In genomic region chr8:126827681-126828383, GRCm38 (mm10) we compare ENCODE assay signal across 8 mouse cellular contexts.
A peak's percentile ranks its signal among the peaks of the same experiment; 100 is the strongest.
DNase-seq lines count a peak whose midpoint lies in the region; ATAC-seq and TF ChIP-seq lines count a peak whose summit lies in the region.
"Had no signal": no experiment of that assay in that cellular context is flagged by ENCODE, and none has a peak within 500 bp of the region (broad histone marks: within the 10 kb centered on the region; RNA-seq: fewer than 3 reads in every experiment).

No protein-coding gene starts in this region.

- ATAC-seq in CD4-positive, CD25-positive, alpha-beta regulatory T cell, adult 4 months = peak; percentile 37
- ATAC-seq in liver, embryonic 15.5 days (ENCODE audit: insufficient read depth) = no peak
- ATAC-seq in neural tube, embryonic 14.5 days (ENCODE audit: low read depth) = no peak

- H3K4me2 ChIP-seq in liver, embryonic 15.5 days = no peak overlapping the region
- H3K4me2 ChIP-seq in neural tube, embryonic 14.5 days (ENCODE audit: low read depth, low read length) = no peak overlapping the region

- no peak overlapping the region for H3K9ac ChIP-seq in liver, embryonic 15.5 days
- no peak overlapping the region for H3K9ac ChIP-seq in neural tube, embryonic 14.5 days (replicated peaks; ENCODE audit: low read depth, low read length)

- DNase-seq in induced T-regulatory cell, adult 2 months (ENCODE audit: low read depth) = peak; percentile 62
- DNase-seq in ovary, postnatal 10 days (ENCODE audit: low spot score) = no peak
- DNase-seq in gastrocnemius, postnatal 10 days = no peak

- no peak for TF ChIP-seq CTCF in cortical plate, adult 2 months (IDR thresholded peaks at IDR 0.05; ENCODE audit: extremely low read depth, insufficient read depth, low read length)

- H3K9me3 ChIP-seq in liver, embryonic 15.5 days (replicated peaks) = no peaks in the 10 kb centered on the region
- H3K9me3 ChIP-seq in neural tube, embryonic 14.5 days (ENCODE audit: control insufficient read depth, low read length) = no peaks in the 10 kb centered on the region

- no peak for TF ChIP-seq POLR2A in cortical plate, adult 2 months (IDR thresholded peaks at IDR 0.05; ENCODE audit: extremely low read depth, insufficient read depth, low read length)

- peaks cover 6% of the 10 kb centered on the region; the same call in 1 of the 2 replicates for H3K4me1 ChIP-seq in cortical plate, adult 2 months (ENCODE audit: control insufficient read depth, insufficient read depth, low read length)
- peaks cover 79% of the 10 kb centered on the region for H3K4me1 ChIP-seq in liver, embryonic 15.5 days (replicated peaks)
- peaks cover 16% of the 10 kb centered on the region for H3K4me1 ChIP-seq in neural tube, embryonic 14.5 days (ENCODE audit: control insufficient read depth, insufficient read depth, low read length)

- no peaks in the 10 kb centered on the region for H3K27me3 ChIP-seq in liver, embryonic 15.5 days
- no peaks in the 10 kb centered on the region for H3K27me3 ChIP-seq in neural tube, embryonic 14.5 days (ENCODE audit: control insufficient read depth, insufficient read depth, low read length)

- 33% methylated on average over 6 of the region's 6 CpGs for WGBS in liver, embryonic 15.5 days (ENCODE audit: insufficient replicate concordance)
- 65% methylated on average over 6 of the region's 6 CpGs for WGBS in neural tube, embryonic 14.5 days

- H3K4me3 ChIP-seq in cortical plate, adult 2 months (ENCODE audit: insufficient read depth, low read length) = no peak overlapping the region
- H3K4me3 ChIP-seq in liver, embryonic 15.5 days (replicated peaks) = no peak overlapping the region
- no peak overlapping the region for H3K4me3 ChIP-seq in neural tube, embryonic 14.5 days (ENCODE audit: low read depth, low read length)
- H3K4me3 ChIP-seq: erythroblast, embryonic 14.5 days had no signal

- peak overlapping the region; percentile 66 for H3K27ac ChIP-seq in cortical plate, adult 2 months (ENCODE audit: insufficient read depth, low read length)
- peak overlapping the region; percentile 90 for H3K27ac ChIP-seq in liver, embryonic 15.5 days (replicated peaks)
- H3K27ac ChIP-seq in neural tube, embryonic 14.5 days (ENCODE audit: low read depth, low read length) = peak overlapping the region; percentile 97

- no peaks in the 10 kb centered on the region for H3K36me3 ChIP-seq in liver, embryonic 15.5 days (replicated peaks)
- no peaks in the 10 kb centered on the region for H3K36me3 ChIP-seq in neural tube, embryonic 14.5 days (ENCODE audit: control insufficient read depth, insufficient read depth, low read length)
